Mouse (Mus musculus) limb, embryonic 14.5 days (tissue): ENCODE measurements around the gene Chit1. TPM values are rescaled to one million over a fixed set of nuclear protein-coding genes. Genes with fewer than 3 reads are reported as not detected.

Experiments used
- ATAC-seq: fragments of 200-750 bp; cut with Nextera tagmentation; 2 replicates; pipeline ENCODE4 v1.8.0; 2017; ENCODE audit warnings: low read depth, moderate number of reproducible peaks, moderate TSS enrichment; ENCODE audit not compliant: low FRiP score
- DNase-seq: peaks from one replicate; pipeline ENCODE4 v3.0.0-alpha.2; 2015; ENCODE audit warnings: low spot score
- H3K27ac ChIP-seq: fragments of 300-500 bp; sonication (generic); replicated peaks from 2 replicates; pipeline ENCODE4 v1.5.1; 2014; ENCODE audit warnings: low read depth, mild to moderate bottlenecking, low read length, moderate library complexity, mixed read lengths
- H3K27me3 ChIP-seq: fragments of 300-500 bp; sonication (generic); 2 replicates; pipeline ENCODE4 v1.6.1; 2014; ENCODE audit warnings: low read length, mixed read lengths; ENCODE audit not compliant: control insufficient read depth, insufficient read depth
- H3K36me3 ChIP-seq: fragments of 300-500 bp; sonication (generic); 2 replicates; pipeline ENCODE4 v1.6.1; 2014; ENCODE audit warnings: mild to moderate bottlenecking, low read length, moderate library complexity, mixed read lengths; ENCODE audit not compliant: control insufficient read depth, insufficient read depth
- H3K4me1 ChIP-seq: fragments of 300-500 bp; sonication (generic); 2 replicates; pipeline ENCODE4 v1.6.1; 2014; ENCODE audit warnings: antibody characterized with exemption, low read length, mixed read lengths; ENCODE audit not compliant: control insufficient read depth, insufficient read depth
- H3K4me2 ChIP-seq: fragments of 300-500 bp; sonication (generic); replicated peaks from 2 replicates; pipeline ENCODE4 v1.6.1; 2014; ENCODE audit warnings: low read depth, mild to moderate bottlenecking, low read length, moderate library complexity; ENCODE audit not compliant: severe bottlenecking
- H3K4me3 ChIP-seq: fragments of 300-500 bp; sonication (generic); replicated peaks from 2 replicates; pipeline ENCODE4 v1.5.1; 2014; ENCODE audit warnings: low read length
- H3K9ac ChIP-seq: fragments of 300-500 bp; sonication (generic); 2 replicates; pipeline ENCODE4 v1.6.1; 2014; ENCODE audit warnings: mild to moderate bottlenecking, low read depth, low read length, moderate library complexity; ENCODE audit not compliant: severe bottlenecking
- H3K9me3 ChIP-seq: fragments of 300-500 bp; sonication (generic); 2 replicates; pipeline ENCODE4 v1.6.1; 2016; ENCODE audit warnings: low read length; ENCODE audit not compliant: control insufficient read depth
- POLR2A ChIP-seq: fragments of 200-500 bp; IDR thresholded peaks from 2 replicates; pipeline ENCODE4 v1.8.0; 2012; ENCODE audit warnings: inconsistent platforms, mild to moderate bottlenecking, moderate library complexity, borderline replicate concordance; ENCODE audit not compliant: insufficient read depth, insufficient read length; ENCODE audit errors: extremely low read depth
- WGBS: fragments of 180-500 bp; shearing (Covaris S2); extraction: QIAGEN DNeasy Blood & Tissue Kit; methylation state at CpG from one replicate; pipeline ENCODE4 v1.1.7; 2014; 5-methylcytosine and 5-hydroxymethylcytosine counted together
- polyA plus RNA-seq, 2 experiments: library from polyadenylated mRNA; depleted of rRNA in 1 of 2; stranded (reverse) in 1 of 2; unstranded in 1 of 2; fragments of >200 nt; fragmentation: Nextera tagmentation in 1 of 2; extraction: Ambion mirVana in 1 of 2; gene quantifications; 2 replicates each; pipeline versions ENCODE4 v1.2.1 to v1.2.3; 2012 to 2014

The Chit1 gene
- polyA plus RNA-seq, 2 experiments = 0.18 to 0.33 TPM

GRCm38 (mm10) chr1:134099516-134100235, 11.4 kb upstream of the Chit1 start:
- Histone ChIP-seq H3K36me3 (no peaks in the 10 kb centered on the region), H3K9me3 (no peaks in the 10 kb centered on the region), H3K4me2 (peak overlapping the region; percentile 55), H3K27ac (peak overlapping the region; percentile 82), H3K27me3 (no peaks in the 10 kb centered on the region), H3K4me3 (peak overlapping the region; percentile 40), H3K9ac (peak overlapping the region; percentile 43), H3K4me1 (peaks cover 43% of the 10 kb centered on the region)
- TF ChIP-seq POLR2A = no peak; the same call in 1 of the 2 replicates
- ATAC-seq (peak; percentile 27; the same call in 1 of the 2 replicates), DNase-seq (no peak)
- WGBS = 20% methylated on average over 12 of the region's 12 CpGs

- Histone ChIP-seq H3K27ac (no peak overlapping the region), H3K36me3 (no peaks in the 10 kb centered on the region), H3K27me3 (no peaks in the 10 kb centered on the region), H3K9ac (no peak overlapping the region), H3K4me2 (no peak overlapping the region), H3K4me3 (no peak overlapping the region), H3K9me3 (no peaks in the 10 kb centered on the region), H3K4me1 (peaks cover 41% of the 10 kb centered on the region)
- DNase-seq (no peak), ATAC-seq (no peak)
- WGBS = 80% methylated on average over 5 of the region's 5 CpGs
- TF ChIP-seq POLR2A = no peak
Observed at GRCm38 (mm10) chr1:134100401-134100800, 10.6 kb upstream of the Chit1 start.

GRCm38 (mm10) chr1:134100928-134101327, 10.1 kb upstream of the Chit1 start:
- no peak overlapping the region for H3K9ac ChIP-seq
- no peak for TF ChIP-seq POLR2A
- no peaks in the 10 kb centered on the region for H3K36me3 ChIP-seq
- H3K4me2 ChIP-seq = no peak overlapping the region
- peaks cover 35% of the 10 kb centered on the region for H3K4me1 ChIP-seq
- no peaks in the 10 kb centered on the region for H3K27me3 ChIP-seq
- peak; percentile 27 for DNase-seq
- no peak overlapping the region for H3K4me3 ChIP-seq
- no peak overlapping the region for H3K27ac ChIP-seq
- ATAC-seq = no peak
- 66% methylated on average over 4 of the region's 4 CpGs for WGBS
- no peaks in the 10 kb centered on the region for H3K9me3 ChIP-seq

GRCm38 (mm10) chr1:134101593-134101992, 9.4 kb upstream of the Chit1 start:
- TF ChIP-seq POLR2A = no peak
- WGBS = 67% methylated on average over 3 of the region's 3 CpGs
- no peak overlapping the region for H3K4me3 ChIP-seq
- peaks cover 29% of the 10 kb centered on the region for H3K4me1 ChIP-seq
- H3K27ac ChIP-seq = no peak overlapping the region
- no peak overlapping the region for H3K4me2 ChIP-seq
- no peaks in the 10 kb centered on the region for H3K27me3 ChIP-seq
- H3K9ac ChIP-seq = no peak overlapping the region
- no peaks in the 10 kb centered on the region for H3K36me3 ChIP-seq
- ATAC-seq (no peak), DNase-seq (no peak)
- no peaks in the 10 kb centered on the region for H3K9me3 ChIP-seq

- 75% methylated on average over 5 of the region's 5 CpGs for WGBS
- Histone ChIP-seq H3K9ac (no peak overlapping the region), H3K4me2 (no peak overlapping the region), H3K4me3 (no peak overlapping the region), H3K4me1 (peaks cover 13% of the 10 kb centered on the region), H3K27me3 (no peaks in the 10 kb centered on the region), H3K27ac (no peak overlapping the region), H3K9me3 (no peaks in the 10 kb centered on the region), H3K36me3 (no peaks in the 10 kb centered on the region)
- ATAC-seq (no peak), DNase-seq (peak; percentile 14)
- no peak for TF ChIP-seq POLR2A
Observed at GRCm38 (mm10) chr1:134103861-134104260, 7.2 kb upstream of the Chit1 start.
